Mouse (Mus musculus): ENCODE data around the gene Gm10912. TPM values are rescaled to one million over a fixed set of nuclear protein-coding genes. Genes with fewer than 3 reads are reported as not detected.

Gm10912 gene
- polyA plus RNA-seq, 1 experiment: not detected

GRCm38 (mm10) chr2:104038236-104038635 is 27.4 kb upstream of the Gm10912 start:
- Histone ChIP-seq H3ac (ENCODE audit: control insufficient read depth, insufficient read length) (no peak overlapping the region), H3K36me3 (ENCODE audit: control insufficient read depth, insufficient read depth) (peaks cover 37% of the 10 kb centered on the region), H3K4me3 (no peak overlapping the region), H3K79me2 (ENCODE audit: control insufficient read depth, insufficient read depth) (no peaks in the 10 kb centered on the region), H3K27me3 (ENCODE audit: control insufficient read depth, insufficient read depth, insufficient read length) (no peaks in the 10 kb centered on the region), H3K4me2 (ENCODE audit: low read depth) (no peak overlapping the region)
- TF ChIP-seq CEBPB (IDR thresholded peaks at IDR 0.05; ENCODE audit: insufficient read depth, poor library complexity, severe bottlenecking) (no peak), MAX (IDR thresholded peaks at IDR 0.05; ENCODE audit: low read depth) (no peak), TCF3 (IDR thresholded peaks at IDR 0.05; ENCODE audit: insufficient read length, low read depth) (no peak), MYOD1 (IDR thresholded peaks at IDR 0.05; ENCODE audit: control insufficient read depth in 1 of 3, insufficient read length in 2 of 3, low read depth in 2 of 3) (no peak), SRF (IDR thresholded peaks at IDR 0.05; ENCODE audit: control insufficient read depth, insufficient read length, low read depth) (no peak), TCF12 (IDR thresholded peaks at IDR 0.05; ENCODE audit: insufficient read depth, poor library complexity, severe bottlenecking) (no peak), REST (IDR thresholded peaks at IDR 0.05; ENCODE audit: insufficient read depth, insufficient read length) (no peak), USF1 (IDR thresholded peaks at IDR 0.05; ENCODE audit: low read depth) (no peak), POLR2AphosphoS2 (IDR thresholded peaks at IDR 0.05; ENCODE audit: insufficient read length, low read depth) (no peak), POLR2A (IDR thresholded peaks at IDR 0.05; ENCODE audit: insufficient read length, low read depth) (no peak)

- no peak overlapping the region for H3K4me3 ChIP-seq
- no peak overlapping the region for H3ac ChIP-seq (ENCODE audit: control insufficient read depth, insufficient read length)
- H3K79me2 ChIP-seq (ENCODE audit: control insufficient read depth, insufficient read depth): no peaks in the 10 kb centered on the region
- peaks cover 24% of the 10 kb centered on the region for H3K36me3 ChIP-seq (ENCODE audit: control insufficient read depth, insufficient read depth)
- no peaks in the 10 kb centered on the region for H3K27me3 ChIP-seq (ENCODE audit: control insufficient read depth, insufficient read depth, insufficient read length)
- no peak for TF ChIP-seq TCF3 (IDR thresholded peaks at IDR 0.05; ENCODE audit: insufficient read length, low read depth)
- no peak for TF ChIP-seq TCF12 (IDR thresholded peaks at IDR 0.05; ENCODE audit: insufficient read depth, poor library complexity, severe bottlenecking)
- TF ChIP-seq POLR2AphosphoS2 (IDR thresholded peaks at IDR 0.05; ENCODE audit: insufficient read length, low read depth): no peak
- no peak for TF ChIP-seq POLR2A (IDR thresholded peaks at IDR 0.05; ENCODE audit: insufficient read length, low read depth)
- no peak for TF ChIP-seq USF1 (IDR thresholded peaks at IDR 0.05; ENCODE audit: low read depth)
- no peak for TF ChIP-seq MAX (IDR thresholded peaks at IDR 0.05; ENCODE audit: low read depth)
- no peak for TF ChIP-seq MYOD1 (IDR thresholded peaks at IDR 0.05; ENCODE audit: control insufficient read depth in 1 of 3, insufficient read length in 2 of 3, low read depth in 2 of 3)
- no peak for TF ChIP-seq SRF (IDR thresholded peaks at IDR 0.05; ENCODE audit: control insufficient read depth, insufficient read length, low read depth)
- no peak for TF ChIP-seq REST (IDR thresholded peaks at IDR 0.05; ENCODE audit: insufficient read depth, insufficient read length)
- TF ChIP-seq CEBPB (IDR thresholded peaks at IDR 0.05; ENCODE audit: insufficient read depth, poor library complexity, severe bottlenecking): no peak; the same call in 1 of the 2 replicates
- TF ChIP-seq MYOG (IDR thresholded peaks at IDR 0.05; ENCODE audit: control insufficient read depth in 1 of 3, insufficient read depth in 1 of 3, insufficient read length in 2 of 3, low read depth in 2 of 3): no peak
- no peak for TF ChIP-seq E2F4 (IDR thresholded peaks at IDR 0.05; ENCODE audit: insufficient read depth)
- H3K4me2 ChIP-seq (ENCODE audit: low read depth): no peak overlapping the region
Observed at GRCm38 (mm10) chr2:104041632-104042031, 24.0 kb upstream of the Gm10912 start.

DNA sequence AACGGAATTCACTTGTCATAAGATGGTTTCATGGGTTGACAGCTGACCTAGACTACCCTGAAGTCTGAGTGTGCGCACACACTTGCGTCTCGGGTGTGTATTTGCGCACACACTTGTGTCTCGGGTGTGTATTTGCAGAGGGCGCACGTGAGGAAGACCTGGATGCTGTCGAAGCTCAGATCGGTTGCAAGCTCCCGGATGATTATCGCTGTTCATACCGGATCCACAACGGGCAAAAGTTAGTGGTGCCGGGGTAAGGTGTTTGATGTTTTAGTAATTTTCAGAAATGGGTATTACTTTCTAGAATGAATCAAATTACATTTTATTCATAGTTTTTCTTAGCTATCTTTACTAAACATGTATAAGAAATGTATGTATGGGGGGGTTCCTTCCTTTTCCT is 22.9 kb upstream of the Gm10912 start:
- Histone ChIP-seq H3K27me3 (ENCODE audit: control insufficient read depth, insufficient read depth, insufficient read length) (no peaks in the 10 kb centered on the region), H3K36me3 (ENCODE audit: control insufficient read depth, insufficient read depth) (peaks cover 20% of the 10 kb centered on the region), H3ac (ENCODE audit: control insufficient read depth, insufficient read length) (no peak overlapping the region), H3K79me2 (ENCODE audit: control insufficient read depth, insufficient read depth) (no peaks in the 10 kb centered on the region), H3K4me2 (ENCODE audit: low read depth) (no peak overlapping the region), H3K4me3 (no peak overlapping the region)
- TF ChIP-seq CEBPB (IDR thresholded peaks at IDR 0.05; ENCODE audit: insufficient read depth, poor library complexity, severe bottlenecking): no peak
- no peak for TF ChIP-seq MYOG (IDR thresholded peaks at IDR 0.05; ENCODE audit: control insufficient read depth in 1 of 3, insufficient read depth in 1 of 3, insufficient read length in 2 of 3, low read depth in 2 of 3)
- TF ChIP-seq POLR2AphosphoS2 (IDR thresholded peaks at IDR 0.05; ENCODE audit: insufficient read length, low read depth): no peak
- no peak for TF ChIP-seq MAX (IDR thresholded peaks at IDR 0.05; ENCODE audit: low read depth)
- no peak for TF ChIP-seq USF1 (IDR thresholded peaks at IDR 0.05; ENCODE audit: low read depth)
- no peak for TF ChIP-seq SRF (IDR thresholded peaks at IDR 0.05; ENCODE audit: control insufficient read depth, insufficient read length, low read depth)
- no peak for TF ChIP-seq TCF3 (IDR thresholded peaks at IDR 0.05; ENCODE audit: insufficient read length, low read depth)
- TF ChIP-seq MYOD1 (IDR thresholded peaks at IDR 0.05; ENCODE audit: control insufficient read depth in 1 of 3, insufficient read length in 2 of 3, low read depth in 2 of 3): no peak
- no peak for TF ChIP-seq E2F4 (IDR thresholded peaks at IDR 0.05; ENCODE audit: insufficient read depth)
- TF ChIP-seq POLR2A (IDR thresholded peaks at IDR 0.05; ENCODE audit: insufficient read length, low read depth): no peak
- TF ChIP-seq REST (IDR thresholded peaks at IDR 0.05; ENCODE audit: insufficient read depth, insufficient read length): no peak
- no peak for TF ChIP-seq TCF12 (IDR thresholded peaks at IDR 0.05; ENCODE audit: insufficient read depth, poor library complexity, severe bottlenecking)

DNA sequence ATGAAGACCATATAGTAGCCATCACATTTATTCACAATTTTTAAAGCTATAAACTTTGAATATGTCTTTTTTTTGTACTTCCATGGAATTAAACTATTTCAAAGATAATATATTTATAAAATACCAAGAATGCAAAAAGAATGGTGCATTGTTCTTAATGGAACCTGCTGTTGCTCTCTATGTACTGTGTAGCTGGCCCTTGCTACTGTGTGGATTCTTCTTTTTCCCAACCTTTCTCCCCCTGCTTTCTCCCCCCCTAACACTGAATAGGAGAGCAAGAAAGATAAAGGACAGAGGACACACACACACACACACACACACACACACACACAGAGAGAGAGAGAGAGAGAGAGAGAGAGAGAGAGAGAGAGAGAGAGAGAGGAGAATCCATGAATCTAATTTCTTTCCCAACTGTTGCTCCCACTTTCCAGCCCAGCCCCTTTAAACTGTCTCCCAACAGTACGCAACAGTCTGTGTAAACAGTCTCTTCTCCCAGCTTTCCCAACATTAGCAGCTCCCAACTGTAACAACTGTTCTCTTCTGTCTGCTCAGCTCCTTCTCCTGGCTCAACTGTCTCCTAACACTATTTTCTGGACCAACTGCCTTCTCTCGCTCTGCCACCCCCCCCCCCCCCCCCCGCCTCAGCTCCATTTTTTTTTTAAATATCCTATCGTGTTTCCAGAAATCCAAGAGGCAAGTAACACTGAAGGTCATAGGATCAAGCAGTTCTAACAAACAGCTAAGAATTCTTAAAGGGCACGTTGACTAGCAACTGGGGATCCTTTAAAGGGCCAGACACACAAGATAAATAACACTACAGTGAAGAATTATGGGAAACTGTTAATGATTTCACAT is 21.8 kb upstream of the Gm10912 start:
- Histone ChIP-seq H3K36me3 (ENCODE audit: control insufficient read depth, insufficient read depth) (peaks cover 27% of the 10 kb centered on the region), H3K4me3 (no peak overlapping the region), H3K79me2 (ENCODE audit: control insufficient read depth, insufficient read depth) (no peaks in the 10 kb centered on the region), H3K27me3 (ENCODE audit: control insufficient read depth, insufficient read depth, insufficient read length) (no peaks in the 10 kb centered on the region), H3K4me2 (ENCODE audit: low read depth) (no peak overlapping the region), H3ac (ENCODE audit: control insufficient read depth, insufficient read length) (no peak overlapping the region)
- no peak for TF ChIP-seq MYOG (IDR thresholded peaks at IDR 0.05; ENCODE audit: control insufficient read depth in 1 of 3, insufficient read depth in 1 of 3, insufficient read length in 2 of 3, low read depth in 2 of 3)
- no peak for TF ChIP-seq MAX (IDR thresholded peaks at IDR 0.05; ENCODE audit: low read depth)
- TF ChIP-seq SRF (IDR thresholded peaks at IDR 0.05; ENCODE audit: control insufficient read depth, insufficient read length, low read depth): no peak
- TF ChIP-seq POLR2AphosphoS2 (IDR thresholded peaks at IDR 0.05; ENCODE audit: insufficient read length, low read depth): no peak
- TF ChIP-seq MYOD1 (IDR thresholded peaks at IDR 0.05; ENCODE audit: control insufficient read depth in 1 of 3, insufficient read length in 2 of 3, low read depth in 2 of 3): no peak
- TF ChIP-seq CEBPB (IDR thresholded peaks at IDR 0.05; ENCODE audit: insufficient read depth, poor library complexity, severe bottlenecking): no peak
- no peak for TF ChIP-seq POLR2A (IDR thresholded peaks at IDR 0.05; ENCODE audit: insufficient read length, low read depth)
- no peak for TF ChIP-seq E2F4 (IDR thresholded peaks at IDR 0.05; ENCODE audit: insufficient read depth)
- no peak for TF ChIP-seq USF1 (IDR thresholded peaks at IDR 0.05; ENCODE audit: low read depth)
- no peak for TF ChIP-seq REST (IDR thresholded peaks at IDR 0.05; ENCODE audit: insufficient read depth, insufficient read length)
- TF ChIP-seq TCF12 (IDR thresholded peaks at IDR 0.05; ENCODE audit: insufficient read depth, poor library complexity, severe bottlenecking): no peak
- TF ChIP-seq TCF3 (IDR thresholded peaks at IDR 0.05; ENCODE audit: insufficient read length, low read depth): no peak

Measured in myocyte (in vitro differentiated cells).